Mouse (Mus musculus) liver, embryonic 14.5 days (tissue): ENCODE data around the gene Slc22a14.
A peak's percentile ranks its signal among the peaks of the same experiment; 100 is the strongest.

Source experiments
- CTCF ChIP-seq: IDR thresholded peaks from 2 replicates; pipeline ENCODE4 v1.5.1; 2016; ENCODE audit warnings: antibody characterized with exemption, low read depth, control low read depth
- EP300 ChIP-seq: IDR thresholded peaks from 2 replicates; pipeline ENCODE4 v1.6.1; 2016; ENCODE audit warnings: antibody characterized with exemption, low read depth

DNA sequence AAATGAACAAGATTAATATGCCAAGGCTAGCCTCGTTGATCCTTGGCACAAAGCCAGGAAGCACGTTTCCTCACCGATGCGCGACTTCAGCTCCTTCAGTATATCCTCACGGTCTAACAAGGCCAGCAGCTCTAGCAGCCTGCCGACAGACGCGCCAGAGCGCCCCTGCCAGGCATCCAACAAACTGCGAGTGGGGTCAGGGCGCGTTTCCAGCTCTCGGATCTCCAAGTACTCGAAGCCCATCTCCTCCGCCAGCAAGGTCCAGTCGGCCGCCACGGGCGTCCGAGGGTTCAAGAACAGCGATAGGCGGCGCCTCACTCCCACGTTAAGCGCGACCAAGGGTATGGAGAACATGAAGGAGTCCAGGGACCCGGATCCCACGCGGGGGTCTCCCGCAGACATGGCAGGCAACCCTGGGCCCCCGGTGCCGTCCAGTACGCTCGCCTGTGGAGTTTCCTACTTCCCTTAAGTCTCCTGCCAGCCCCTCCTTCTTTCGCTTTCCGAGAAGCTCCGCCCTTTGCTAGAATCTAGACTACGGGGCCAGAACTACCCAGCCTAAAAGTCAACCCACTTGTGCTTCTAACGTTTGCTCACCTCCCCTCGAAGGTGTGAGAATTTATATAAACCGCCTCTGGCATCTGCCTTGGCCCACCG, 25.7 kb downstream of the Slc22a14 start, which contains the start of gene Acaa1a:
- no peak for TF ChIP-seq EP300
- TF ChIP-seq CTCF = peak; percentile 46; the same call in 1 of the 2 replicates
